Mouse (Mus musculus) heart, adult 2 months (tissue): ENCODE data around the gene Fam81a.

ENCODE experiments used
- EP300 ChIP-seq: fragments of 200-500 bp; IDR thresholded peaks from 2 replicates; pipeline ENCODE4 v1.6.1; 2011; ENCODE audit warnings: low read depth, low read length, control low read depth; ENCODE audit not compliant: insufficient read depth
- POLR2A ChIP-seq: fragments of 200-500 bp; IDR thresholded peaks from 2 replicates; pipeline ENCODE4 v1.6.1; 2011; ENCODE audit warnings: mild to moderate bottlenecking, low read depth, low read length, control low read depth; ENCODE audit not compliant: insufficient read depth

DNA sequence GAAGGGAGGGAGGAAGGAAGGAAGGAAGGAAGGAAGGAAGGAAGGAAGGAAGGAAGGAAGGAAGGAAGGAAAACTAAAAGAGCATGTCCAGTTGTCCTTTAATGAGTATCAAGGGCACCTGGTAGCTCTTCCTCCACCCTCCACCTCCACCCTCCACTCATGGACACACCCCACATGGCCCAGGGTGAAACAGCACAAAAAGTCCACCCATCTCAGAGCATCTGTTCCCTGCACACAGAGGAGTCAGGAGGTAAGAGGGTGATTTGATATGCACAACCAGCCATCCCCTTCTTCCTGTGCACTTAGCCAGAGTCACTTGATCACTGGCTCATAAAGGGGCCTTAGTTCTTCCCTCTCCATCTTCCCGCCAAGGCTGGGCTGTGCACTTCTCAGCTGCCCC lies 99.4 kb downstream of the Fam81a start:
- TF ChIP-seq EP300 (no peak), POLR2A (no peak)
